Mouse (Mus musculus) myocyte (in vitro differentiated cells): ENCODE measurements around the gene Card10. TPM values are rescaled to one million over a fixed set of nuclear protein-coding genes. Genes with fewer than 3 reads are reported as not detected.

ENCODE experiments used
- H3K27me3 ChIP-seq: one replicate; pipeline ENCODE4 v1.6.1; 2011; ENCODE audit not compliant: control insufficient read depth, insufficient read depth, insufficient read length
- H3K36me3 ChIP-seq: one replicate; pipeline ENCODE4 v1.6.1; 2011; ENCODE audit not compliant: control insufficient read depth, insufficient read depth
- H3K4me2 ChIP-seq: one replicate; pipeline ENCODE4 v1.6.1; 2011; ENCODE audit warnings: low read depth, control low read depth
- H3K4me3 ChIP-seq: one replicate; pipeline ENCODE4 v1.5.1; 2011; ENCODE audit warnings: mild to moderate bottlenecking, control low read depth, moderate library complexity
- H3K79me2 ChIP-seq: one replicate; pipeline ENCODE4 v1.6.1; 2011; ENCODE audit not compliant: control insufficient read depth, insufficient read depth
- H3ac ChIP-seq: one replicate; pipeline ENCODE4 v1.6.1; 2011; ENCODE audit not compliant: control insufficient read depth, insufficient read length
- CEBPB ChIP-seq: IDR thresholded peaks from 2 replicates; pipeline ENCODE4 v1.6.1; 2011; ENCODE audit warnings: mild to moderate bottlenecking, moderate library complexity; ENCODE audit not compliant: poor library complexity, insufficient read depth, severe bottlenecking
- E2F4 ChIP-seq: IDR thresholded peaks from one replicate; pipeline ENCODE4 v1.6.1; 2011; ENCODE audit warnings: mild to moderate bottlenecking, control low read depth, moderate library complexity; ENCODE audit not compliant: insufficient read depth
- MAX ChIP-seq: IDR thresholded peaks from one replicate; pipeline ENCODE4 v1.6.1; 2011; ENCODE audit warnings: low read depth, mild to moderate bottlenecking, control low read depth
- MYOD1 ChIP-seq, 3 experiments: IDR thresholded peaks; one replicate each; pipeline ENCODE4 v1.6.1; 2011; ENCODE audit warnings: control low read depth in 2 of 3, low read depth in 2 of 3, mild to moderate bottlenecking in 2 of 3, moderate library complexity in 1 of 3; ENCODE audit not compliant: insufficient read length in 2 of 3, control insufficient read depth in 1 of 3
- MYOG ChIP-seq, 3 experiments: IDR thresholded peaks; one replicate each; pipeline ENCODE4 v1.6.1; 2011; ENCODE audit warnings: control low read depth in 2 of 3, low read depth in 2 of 3, mild to moderate bottlenecking in 2 of 3; ENCODE audit not compliant: insufficient read length in 2 of 3, control insufficient read depth in 1 of 3, insufficient read depth in 1 of 3
- POLR2A ChIP-seq: IDR thresholded peaks from one replicate; pipeline ENCODE4 v1.6.1; 2011; ENCODE audit warnings: low read depth, mild to moderate bottlenecking, control low read depth, moderate library complexity; ENCODE audit not compliant: insufficient read length
- POLR2AphosphoS2 ChIP-seq: IDR thresholded peaks from one replicate; pipeline ENCODE4 v1.6.1; 2011; ENCODE audit warnings: low read depth, control low read depth; ENCODE audit not compliant: insufficient read length
- REST ChIP-seq: IDR thresholded peaks from one replicate; pipeline ENCODE4 v1.6.1; 2011; ENCODE audit warnings: mild to moderate bottlenecking, control low read depth, moderate library complexity; ENCODE audit not compliant: insufficient read depth, insufficient read length
- SRF ChIP-seq: IDR thresholded peaks from one replicate; pipeline ENCODE4 v1.6.1; 2011; ENCODE audit warnings: low read depth; ENCODE audit not compliant: control insufficient read depth, insufficient read length
- TCF12 ChIP-seq: IDR thresholded peaks from one replicate; pipeline ENCODE4 v1.6.1; 2011; ENCODE audit warnings: mild to moderate bottlenecking, control low read depth; ENCODE audit not compliant: poor library complexity, insufficient read depth, severe bottlenecking
- TCF3 ChIP-seq: IDR thresholded peaks from one replicate; pipeline ENCODE4 v1.6.1; 2011; ENCODE audit warnings: low read depth, control low read depth; ENCODE audit not compliant: insufficient read length
- USF1 ChIP-seq: IDR thresholded peaks from one replicate; pipeline ENCODE4 v1.6.1; 2011; ENCODE audit warnings: low read depth, mild to moderate bottlenecking, control low read depth, moderate library complexity
- polyA plus RNA-seq: library from polyadenylated mRNA; unstranded; fragments of >200 nt; fragmentation: generic; extraction: Trizol; gene quantifications from one replicate; pipeline ENCODE4 v1.2.1, GENCODE M21; 2012; ENCODE audit warnings: missing spikeins

The Card10 gene
- polyA plus RNA-seq, 1 experiment, result 1.4 TPM

DNA sequence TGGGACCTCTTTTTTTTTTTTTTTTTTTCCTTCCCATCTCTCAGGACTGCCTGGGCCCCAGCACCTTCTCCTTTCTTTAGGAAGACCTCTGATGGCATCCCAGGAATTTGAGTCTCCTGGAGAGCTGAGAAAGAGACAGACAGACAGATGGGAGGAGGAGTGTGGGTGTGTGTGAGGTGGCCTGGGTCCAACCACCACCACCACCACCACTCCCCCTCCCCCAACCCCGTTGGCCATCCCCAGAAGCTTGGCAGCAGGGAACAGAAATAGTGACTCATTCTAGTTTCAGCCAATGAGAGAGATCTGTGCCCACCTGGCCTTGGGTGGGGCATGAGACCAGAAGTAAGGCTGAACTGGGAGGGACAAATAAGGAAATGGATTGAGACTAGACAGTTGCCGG, 3.8 kb upstream of the Card10 start:
- no peak overlapping the region for H3ac ChIP-seq
- H3K27me3 ChIP-seq, result peaks cover 22% of the 10 kb centered on the region
- H3K79me2 ChIP-seq, result no peaks in the 10 kb centered on the region
- H3K36me3 ChIP-seq, result no peaks in the 10 kb centered on the region
- H3K4me2 ChIP-seq, result peak overlapping the region; percentile 3
- TF ChIP-seq CEBPB, result no peak
- peak; percentile 52 for TF ChIP-seq SRF
- no peak overlapping the region for H3K4me3 ChIP-seq

DNA sequence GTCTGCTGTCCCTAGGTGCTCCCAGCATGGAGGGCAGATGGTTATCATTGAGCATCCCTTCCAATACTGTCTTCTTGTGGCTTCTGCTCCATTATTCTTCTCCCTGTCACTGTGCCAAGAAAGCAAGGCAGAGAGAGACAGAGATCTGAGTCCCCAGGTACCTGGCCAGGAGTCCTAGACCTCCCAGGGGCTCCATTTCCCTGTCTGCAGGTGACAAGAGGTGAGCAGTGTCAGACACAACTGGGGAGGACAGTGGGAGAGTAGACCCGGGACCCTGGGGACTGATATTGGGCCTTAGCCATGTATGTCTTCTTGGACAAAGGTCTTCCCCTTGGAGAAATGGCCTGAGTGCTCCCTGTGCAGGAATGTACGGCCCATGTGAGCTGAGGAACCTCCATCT, 2.5 kb upstream of the Card10 start:
- Histone ChIP-seq H3K27me3 (peaks cover 24% of the 10 kb centered on the region), H3K4me3 (no peak overlapping the region), H3K4me2 (no peak overlapping the region), H3K36me3 (no peaks in the 10 kb centered on the region), H3ac (no peak overlapping the region), H3K79me2 (no peaks in the 10 kb centered on the region)
- TF ChIP-seq MYOG (IDR thresholded peaks at IDR 0.05; ENCODE audit: control insufficient read depth in 1 of 3, insufficient read depth in 1 of 3, insufficient read length in 2 of 3, low read depth in 2 of 3) (no peak), MYOD1 (IDR thresholded peaks at IDR 0.05; ENCODE audit: control insufficient read depth in 1 of 3, insufficient read length in 2 of 3, low read depth in 2 of 3) (no peak)

GRCm38 (mm10) chr15:78804326-78804725, 1.5 kb upstream of the Card10 start:
- Histone ChIP-seq H3K4me2 (no peak overlapping the region), H3K79me2 (no peaks in the 10 kb centered on the region), H3K4me3 (no peak overlapping the region), H3K36me3 (no peaks in the 10 kb centered on the region), H3K27me3 (peaks cover 24% of the 10 kb centered on the region), H3ac (no peak overlapping the region)
- TF ChIP-seq REST (no peak), SRF (no peak), POLR2AphosphoS2 (no peak), MYOG (IDR thresholded peaks at IDR 0.05; ENCODE audit: control insufficient read depth in 1 of 3, insufficient read depth in 1 of 3, insufficient read length in 2 of 3, low read depth in 2 of 3) (no peak), TCF12 (no peak), USF1 (no peak), CEBPB (no peak), E2F4 (no peak), POLR2A (no peak), MYOD1 (IDR thresholded peaks at IDR 0.05; ENCODE audit: control insufficient read depth in 1 of 3, insufficient read length in 2 of 3, low read depth in 2 of 3) (no peak), TCF3 (no peak), MAX (no peak)

GRCm38 (mm10) chr15:78803499-78803900, 658 bp upstream of the Card10 start:
- no peak overlapping the region for H3ac ChIP-seq
- H3K79me2 ChIP-seq, result no peaks in the 10 kb centered on the region
- H3K27me3 ChIP-seq, result peaks cover 24% of the 10 kb centered on the region
- no peak overlapping the region for H3K4me3 ChIP-seq
- no peak for TF ChIP-seq TCF12
- no peak for TF ChIP-seq TCF3
- TF ChIP-seq POLR2A, result no peak
- TF ChIP-seq MAX, result no peak
- no peak for TF ChIP-seq E2F4
- no peak for TF ChIP-seq MYOG (IDR thresholded peaks at IDR 0.05; ENCODE audit: control insufficient read depth in 1 of 3, insufficient read depth in 1 of 3, insufficient read length in 2 of 3, low read depth in 2 of 3)
- H3K36me3 ChIP-seq, result no peaks in the 10 kb centered on the region
- H3K4me2 ChIP-seq, result peak overlapping the region; percentile 86

GRCm38 (mm10) chr15:78801971-78802741, 686 bp downstream of the Card10 start:
- Histone ChIP-seq H3K4me3 (peak overlapping the region; percentile 16), H3K79me2 (no peaks in the 10 kb centered on the region), H3K36me3 (no peaks in the 10 kb centered on the region), H3K27me3 (peaks cover 24% of the 10 kb centered on the region), H3ac (peak overlapping the region; percentile 8), H3K4me2 (peak overlapping the region; percentile 86)
- no peak for TF ChIP-seq TCF12
- peak in 1 of 3 experiments; percentile 40 for TF ChIP-seq MYOG (IDR thresholded peaks at IDR 0.05; ENCODE audit: control insufficient read depth in 1 of 3, insufficient read depth in 1 of 3, insufficient read length in 2 of 3, low read depth in 2 of 3)
- no peak for TF ChIP-seq TCF3
- peak in 2 of 3 experiments; percentile 14 to 16 for TF ChIP-seq MYOD1 (IDR thresholded peaks at IDR 0.05; ENCODE audit: control insufficient read depth in 1 of 3, insufficient read length in 2 of 3, low read depth in 2 of 3)
